Mouse (Mus musculus): ENCODE data around the gene Lmod3. TPM values are rescaled to one million over a fixed set of nuclear protein-coding genes. Genes with fewer than 3 reads are reported as not detected.

The Lmod3 gene
- polyA plus RNA-seq, 2 experiments: 11.9 to 12.2 TPM

DNA sequence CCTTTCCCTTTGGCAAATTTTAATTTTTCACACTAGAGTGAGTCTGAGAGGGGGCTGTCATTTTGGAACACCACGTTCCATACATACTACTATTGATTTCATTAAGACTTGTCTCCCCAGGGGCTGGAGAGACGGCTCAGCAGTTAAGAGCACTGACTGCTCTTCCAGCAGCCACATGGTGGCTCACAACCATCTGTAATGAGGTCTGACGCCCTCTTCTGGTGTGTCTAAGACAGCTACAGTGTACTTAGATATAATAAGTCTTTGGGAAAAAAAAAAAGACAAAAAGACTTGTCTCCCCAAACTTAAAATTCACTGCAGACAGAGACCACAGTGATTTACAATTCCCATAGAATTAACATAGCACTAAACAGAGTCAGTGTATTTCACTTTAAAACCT lies 52.1 kb downstream of the Lmod3 start:
- H3K9me3 ChIP-seq (ENCODE audit: control insufficient read depth, low read length): no peaks in the 10 kb centered on the region
- no peaks in the 10 kb centered on the region for H3K27me3 ChIP-seq (ENCODE audit: control insufficient read depth, insufficient read depth, low read length)
- peaks cover 9% of the 10 kb centered on the region for H3K4me1 ChIP-seq (ENCODE audit: control insufficient read depth, insufficient read depth, low read length)
- H3K4me3 ChIP-seq (replicated peaks; ENCODE audit: low read length): no peak overlapping the region
- H3K9ac ChIP-seq (ENCODE audit: low read depth, low read length, severe bottlenecking): no peak overlapping the region
- H3K4me2 ChIP-seq (replicated peaks; ENCODE audit: low read depth, low read length, severe bottlenecking): no peak overlapping the region
- no peak for TF ChIP-seq POLR2A (IDR thresholded peaks at IDR 0.05; ENCODE audit: borderline replicate concordance, extremely low read depth, insufficient read depth, insufficient read length)
- WGBS: 69% methylated on average over 3 of the region's 3 CpGs
- H3K36me3 ChIP-seq (ENCODE audit: control insufficient read depth, insufficient read depth, low read length): peaks cover 39% of the 10 kb centered on the region
- ATAC-seq (ENCODE audit: low FRiP score, low read depth) (no peak), DNase-seq (ENCODE audit: low spot score) (no peak)
- H3K27ac ChIP-seq (replicated peaks; ENCODE audit: low read depth, low read length): no peak overlapping the region

Other genes starting within 250 kb of the Lmod3 start
- 0.29 and 0.31 TPM in 2 replicates for gene Fam19a4, start 192.3 kb downstream of the Lmod3 start, polyA plus RNA-seq (2012; rRNA removed)
- gene Fam19a4, start 192.3 kb downstream of the Lmod3 start, polyA plus RNA-seq (2014; fragmentation: Nextera tagmentation; extraction: Ambion mirVana): 0.28 and 0.43 TPM in 2 replicates
- 15.4 and 16.7 TPM in 2 replicates for gene Eogt, start 103.6 kb downstream of the Lmod3 start, polyA plus RNA-seq (2012; rRNA removed)
- gene Eogt, start 103.6 kb downstream of the Lmod3 start, polyA plus RNA-seq (2014; fragmentation: Nextera tagmentation; extraction: Ambion mirVana): 9.5 and 10.8 TPM in 2 replicates
- gene Tmf1, start 73.6 kb downstream of the Lmod3 start, polyA plus RNA-seq (2012; rRNA removed): 3.8 and 6.2 TPM in 2 replicates
- gene Tmf1, start 73.6 kb downstream of the Lmod3 start, polyA plus RNA-seq (2014; fragmentation: Nextera tagmentation; extraction: Ambion mirVana): 34.8 and 35.3 TPM in 2 replicates
- 70.4 and 81.1 TPM in 2 replicates for gene Uba3, start 47.1 kb downstream of the Lmod3 start, polyA plus RNA-seq (2012; rRNA removed)
- 76.2 and 77.6 TPM in 2 replicates for gene Uba3, start 47.1 kb downstream of the Lmod3 start, polyA plus RNA-seq (2014; fragmentation: Nextera tagmentation; extraction: Ambion mirVana)
- 79.8 and 81.3 TPM in 2 replicates for gene Arl6ip5, start 42.1 kb downstream of the Lmod3 start, polyA plus RNA-seq (2012; rRNA removed)
- gene Arl6ip5, start 42.1 kb downstream of the Lmod3 start, polyA plus RNA-seq (2014; fragmentation: Nextera tagmentation; extraction: Ambion mirVana): 48.6 and 49.1 TPM in 2 replicates